Mouse (Mus musculus): ENCODE results near the gene Junb. TPM values are rescaled to one million over a fixed set of nuclear protein-coding genes. Genes with fewer than 3 reads are reported as not detected.

Gene Junb
- total RNA-seq, 4 experiments from 2014 or later: 5.9 to 9.6 (median 7.5) TPM

- no peak for DNase-seq (ENCODE audit: low spot score in 2 of 2)
These were observed 4.5 kb downstream of the Junb start for GRCm38 (mm10) chr8:84973803-84974542.

- no peak for DNase-seq (ENCODE audit: low spot score in 2 of 2)
These were observed 5.4 kb downstream of the Junb start for GRCm38 (mm10) chr8:84973079-84973478.

- DNase-seq (ENCODE audit: low spot score in 2 of 2): no peak
These were observed 7.6 kb downstream of the Junb start for GRCm38 (mm10) chr8:84970913-84971312.

GRCm38 (mm10) chr8:84970135-84970790, 8.3 kb downstream of the Junb start:
- no peak for DNase-seq (ENCODE audit: low spot score in 2 of 2)

- peak in 1 of 2 experiments; percentile 53 for DNase-seq (ENCODE audit: low spot score in 2 of 2)
These were observed 9.0 kb downstream of the Junb start, which contains the start of the genes Gm49661, Prdx2 and Rnaseh2a for GRCm38 (mm10) chr8:84969241-84970134. Gene Gm49661, minus strand, starts transcription at chr8:84969433. Gene Prdx2, plus strand, starts transcription at chr8:84969587. Gene Rnaseh2a, minus strand, starts transcription at chr8:84969767.

GRCm38 (mm10) chr8:84968650-84969049, 9.9 kb downstream of the Junb start:
- no peak for DNase-seq (ENCODE audit: low spot score in 2 of 2)

GRCm38 (mm10) chr8:84967532-84968304, 10.8 kb downstream of the Junb start:
- no peak for DNase-seq (ENCODE audit: low spot score in 2 of 2)

- DNase-seq (ENCODE audit: low spot score in 2 of 2): no peak
These were observed 11.9 kb downstream of the Junb start for GRCm38 (mm10) chr8:84966603-84967002.

GRCm38 (mm10) chr8:84965731-84966291, 12.7 kb downstream of the Junb start:
- DNase-seq (ENCODE audit: low spot score in 2 of 2): peak; percentile 89 to 93

GRCm38 (mm10) chr8:84963952-84964351, 14.6 kb downstream of the Junb start:
- DNase-seq (ENCODE audit: low spot score in 2 of 2): no peak

- DNase-seq (ENCODE audit: low spot score in 2 of 2): no peak
These were observed 18.7 kb downstream of the Junb start for GRCm38 (mm10) chr8:84959811-84960210.

- DNase-seq (ENCODE audit: low spot score in 2 of 2): no peak
These were observed 21.8 kb downstream of the Junb start for GRCm38 (mm10) chr8:84956768-84957167.

GRCm38 (mm10) chr8:84952612-84953255, 25.8 kb downstream of the Junb start:
- DNase-seq (ENCODE audit: low spot score in 2 of 2): no peak

- DNase-seq (ENCODE audit: low spot score in 2 of 2): no peak
These were observed 28.8 kb downstream of the Junb start for GRCm38 (mm10) chr8:84949753-84950152.

GRCm38 (mm10) chr8:84947241-84947545, 31.3 kb downstream of the Junb start:
- DNase-seq (ENCODE audit: low spot score in 2 of 2): no peak

GRCm38 (mm10) chr8:84946528-84947240, 31.8 kb downstream of the Junb start, which contains the start of gene Rtbdn:
Gene Rtbdn, plus strand, starts transcription at chr8:84946991.
- no peak for DNase-seq (ENCODE audit: low spot score in 2 of 2)

GRCm38 (mm10) chr8:84945633-84946527, 32.6 kb downstream of the Junb start:
- no peak for DNase-seq (ENCODE audit: low spot score in 2 of 2)

GRCm38 (mm10) chr8:84945235-84945632, 33.3 kb downstream of the Junb start:
- DNase-seq (ENCODE audit: low spot score in 2 of 2): no peak

Measured in gastrocnemius, adult 8-10 months (tissue).